Mouse (Mus musculus) T-cell, adult 66 days (primary cell): ENCODE results near the gene Fnip2. TPM values are rescaled to one million over a fixed set of nuclear protein-coding genes. Genes with fewer than 3 reads are reported as not detected.

ENCODE experiments used
- total RNA-seq, 2 experiments: library from RNA; stranded (reverse); gene quantifications; 3 replicates in 1 of 2; 4 replicates in 1 of 2; pipeline ENCODE4 v1.2.4; 2023

Gene Fnip2
- 1 to 10 TPM; 2.8 to 4.7 TPM for total RNA-seq

GRCm38 (mm10) chr3:79567703-79568362, at the start of gene Fnip2:
Gene Fnip2, minus strand, starts transcription at chr3:79567796.

GRCm38 (mm10) chr3:79590863-79591792, 23.5 kb upstream of the Fnip2 start, which contains the start of gene Ppid:
Gene Ppid, plus strand, starts transcription at chr3:79591342.

Other genes with a start within 250 kb of the Fnip2 start
- gene Gm17359, start 231.1 kb downstream of the Fnip2 start, total RNA-seq, result not detected
- gene Ppid, start 23.5 kb upstream of the Fnip2 start, total RNA-seq, result 10 to 100 TPM; 49.9 to 71.0 TPM
- gene 4930579G24Rik, start 61.3 kb upstream of the Fnip2 start, total RNA-seq, result 1 to 10 TPM; 6.1 to 6.5 TPM
- gene Etfdh, start 61.7 kb upstream of the Fnip2 start, total RNA-seq, result 10 to 100 TPM; 30.1 to 30.8 TPM
- gene Rxfp1, start 170.1 kb upstream of the Fnip2 start, total RNA-seq, result not detected